Mouse (Mus musculus) liver, postnatal 0 days (tissue): ENCODE data around the gene Smim11.

Experiments used
- CTCF ChIP-seq: sonication (generic); IDR thresholded peaks from 2 replicates; pipeline ENCODE4 v1.5.1; 2016; ENCODE audit warnings: antibody characterized with exemption, low read depth
- EP300 ChIP-seq: IDR thresholded peaks from 2 replicates; pipeline ENCODE4 v1.6.1; 2016; ENCODE audit warnings: antibody characterized with exemption, low read depth, mild to moderate bottlenecking

- TF ChIP-seq EP300: no peak
- peak; percentile 81 for TF ChIP-seq CTCF
Measured at GRCm38 (mm10) chr16:92340612-92341511, 39.8 kb downstream of the Smim11 start.
